Mouse (Mus musculus): ENCODE measurements at regions not wholly inside any gene's neighbourhood (a gene's known extent, or its start where the extent isn't known, plus 50 kb on each side); places are given as distances from the start of the nearest gene placed in this dataset.
"Not testable (repeated sequence)": the region's sequence is repeated elsewhere in the genome, so short reads cannot be mapped to it uniquely, and the experiment has no call there.

- H3K9ac ChIP-seq; H3K27me3 ChIP-seq (replicated peaks); H3K9me3 ChIP-seq (replicated peaks); H3K27ac ChIP-seq (ENCODE audit: poor library complexity, severe bottlenecking); H3K36me3 ChIP-seq; ATAC-seq (ENCODE audit: insufficient number of reproducible peaks, low FRiP score); H3K4me1 ChIP-seq (replicated peaks): not testable (repeated sequence)
- peak overlapping the region; percentile 27; the same call in 1 of the 2 replicates for H3K4me3 ChIP-seq
- 42% methylated on average over 27 of the region's 27 CpGs for WGBS
- H3K4me2 ChIP-seq = peak overlapping the region; percentile 34
These were observed 69.0 kb downstream of the Pgr15l start for GRCm38 (mm10) chrX:97141170-97142085.

GRCm38 (mm10) chrX:97142237-97142636 lies 69.8 kb downstream of the Pgr15l start:
- ATAC-seq (ENCODE audit: insufficient number of reproducible peaks, low FRiP score) = no peak
- Histone ChIP-seq H3K27ac (ENCODE audit: poor library complexity, severe bottlenecking) (no peak overlapping the region), H3K4me3 (peak overlapping the region; percentile 27; the same call in 1 of the 2 replicates), H3K9me3 (replicated peaks) (no peaks in the 10 kb centered on the region), H3K4me2 (peak overlapping the region; percentile 34), H3K27me3 (replicated peaks) (no peaks in the 10 kb centered on the region), H3K36me3 (no peaks in the 10 kb centered on the region), H3K9ac (no peak overlapping the region), H3K4me1 (replicated peaks) (no peaks in the 10 kb centered on the region)

GRCm38 (mm10) chrX:97156155-97156554 lies 83.8 kb downstream of the Pgr15l start:
- no peaks in the 10 kb centered on the region for H3K36me3 ChIP-seq
- no peak overlapping the region for H3K4me3 ChIP-seq
- ATAC-seq (ENCODE audit: insufficient number of reproducible peaks, low FRiP score) = no peak
- no peaks in the 10 kb centered on the region for H3K4me1 ChIP-seq (replicated peaks)
- H3K9me3 ChIP-seq (replicated peaks) = no peaks in the 10 kb centered on the region
- no peak overlapping the region for H3K9ac ChIP-seq
- H3K27ac ChIP-seq (ENCODE audit: poor library complexity, severe bottlenecking) = no peak overlapping the region
- no peak overlapping the region for H3K4me2 ChIP-seq
- H3K27me3 ChIP-seq (replicated peaks) = no peaks in the 10 kb centered on the region
- 81% methylated on average over 2 of the region's 2 CpGs for WGBS

All from heart, embryonic 12.5 days (tissue).